In the genomic region with DNA sequence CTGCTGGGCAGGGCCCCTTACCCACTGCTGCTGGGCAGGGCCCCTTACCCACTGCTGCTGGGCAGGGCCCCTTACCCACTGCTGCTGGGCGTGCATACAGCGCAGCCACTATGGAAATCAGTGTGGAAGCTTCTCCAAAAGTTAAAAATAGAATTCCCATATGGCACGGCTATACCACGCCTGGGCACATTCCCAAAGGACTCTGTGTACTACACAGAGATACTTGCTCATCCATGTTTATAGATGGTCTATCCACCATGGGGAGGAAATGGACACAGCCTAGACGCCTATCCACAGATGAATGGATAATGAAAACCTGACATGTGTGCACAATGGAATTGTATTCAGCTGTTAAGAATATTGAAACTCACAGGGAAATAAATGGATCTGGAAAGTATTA, we compare ENCODE assay signal across 24 mouse cellular contexts. TPM values are rescaled to one million over a fixed set of nuclear protein-coding genes. Genes with fewer than 3 reads are reported as not detected.
A peak's percentile ranks its signal among the peaks of the same experiment; 100 is the strongest.
DNase-seq lines count a peak whose midpoint lies in the region; TF ChIP-seq lines count a peak whose summit lies in the region.
"Had no signal": no experiment of that assay in that cellular context is flagged by ENCODE, and none has a peak within 500 bp of the region (broad histone marks: within the 10 kb centered on the region; RNA-seq: fewer than 3 reads in every experiment).

No protein-coding gene starts in this region.

- no peak for TF ChIP-seq CTCF in brain, embryonic 14.5 days (IDR thresholded peaks at IDR 0.05; ENCODE audit: borderline replicate concordance, extremely low read depth, insufficient read depth, insufficient read length)

- TF ChIP-seq POLR2A in brain, embryonic 14.5 days (IDR thresholded peaks at IDR 0.05; ENCODE audit: borderline replicate concordance, extremely low read depth, insufficient read depth, insufficient read length, poor library complexity, severe bottlenecking): no peak

- DNase-seq in frontal cortex, postnatal 36 days (ENCODE audit: low spot score in 2 of 2): peak; percentile 73 to 89
- DNase-seq in frontal cortex, postnatal 25 days (ENCODE audit: low spot score in 2 of 2): no peak
- peak; percentile 77 for DNase-seq in brain, adult 2 months (ENCODE audit: low read depth, low spot score)
- DNase-seq in brain, embryonic 14.5 days (ENCODE audit: low read depth): peak; percentile 40
- peak; percentile 78 to 84 for DNase-seq in right cerebral cortex, postnatal 10 days (ENCODE audit: low spot score in 2 of 2)
- no peak for DNase-seq in urinary bladder, postnatal 36 days (ENCODE audit: low spot score in 2 of 2)
- DNase-seq in cerebellum, adult 18-20 months: no peak
- DNase-seq in kidney, postnatal 10 days: no peak
- DNase-seq: adrenal gland, postnatal 10 days; cerebellum, postnatal 10 days; gastrocnemius, postnatal 14 days; heart, adult 11 months; heart, postnatal 10 days; kidney, adult 8-10 months; kidney, postnatal 14 days; lung, embryonic 14.5 days; midbrain, embryonic 14.5 days; thymus, postnatal 14 days had no signal

RNA-seq across cellular contexts. Expression of a gene that starts 3.8 kb away (rescaled TPM):
- polyA plus RNA-seq in brain, embryonic 14.5 days (2012; rRNA removed): 61.5 and 71.0 TPM in 2 replicates
- polyA plus RNA-seq: activated CD4-positive, CD25-positive, alpha-beta regulatory T cell, adult 4 months had no signal

RNA-seq across cellular contexts. Expression of a gene that starts 10.3 kb away (rescaled TPM):
- polyA plus RNA-seq in brain, embryonic 14.5 days (2012; rRNA removed): 0.25 and 0.56 TPM in 2 replicates
- polyA plus RNA-seq: activated CD4-positive, CD25-positive, alpha-beta regulatory T cell, adult 4 months; C2C12; embryonic facial prominence, embryonic 12.5 days; heart, embryonic 12.5 days; limb, embryonic 15.5 days; lung, embryonic 14.5 days; midbrain, embryonic 14.5 days; neural tube, embryonic 12.5 days had no signal

Comparison
In these comparisons a context has a peak if more than half of its experiments do, and no peak if none do; other contexts are left out.
1. DNase-seq: peak in frontal cortex, postnatal 36 days (2 of 2), brain, adult 2 months (single experiment), brain, embryonic 14.5 days (single experiment) and right cerebral cortex, postnatal 10 days (2 of 2); none in frontal cortex, postnatal 25 days (0 of 2), urinary bladder, postnatal 36 days (0 of 2), cerebellum, adult 18-20 months (0 of 2) and kidney, postnatal 10 days (single experiment).